Mouse (Mus musculus): ENCODE measurements around the gene Dmpk. TPM values are rescaled to one million over a fixed set of nuclear protein-coding genes. Genes with fewer than 3 reads are reported as not detected.

The Dmpk gene
- polyA plus RNA-seq, 1 experiment, result 294 TPM

GRCm38 (mm10) chr7:19078732-19079131 is 4.9 kb upstream of the Dmpk start:
- Histone ChIP-seq H3K79me2 (ENCODE audit: control insufficient read depth, insufficient read depth) (peaks cover 41% of the 10 kb centered on the region), H3K36me3 (ENCODE audit: control insufficient read depth, insufficient read depth) (no peaks in the 10 kb centered on the region), H3K4me3 (no peak overlapping the region), H3K4me2 (ENCODE audit: low read depth) (no peak overlapping the region), H3ac (ENCODE audit: control insufficient read depth, insufficient read length) (no peak overlapping the region), H3K27me3 (ENCODE audit: control insufficient read depth, insufficient read depth, insufficient read length) (no peaks in the 10 kb centered on the region)
- TF ChIP-seq POLR2AphosphoS2 (IDR thresholded peaks at IDR 0.05; ENCODE audit: insufficient read length, low read depth) (no peak), MAX (IDR thresholded peaks at IDR 0.05; ENCODE audit: low read depth) (no peak), TCF12 (IDR thresholded peaks at IDR 0.05; ENCODE audit: insufficient read depth, poor library complexity, severe bottlenecking) (no peak), MYOG (IDR thresholded peaks at IDR 0.05; ENCODE audit: control insufficient read depth in 1 of 3, insufficient read depth in 1 of 3, insufficient read length in 2 of 3, low read depth in 2 of 3) (no peak), TCF3 (IDR thresholded peaks at IDR 0.05; ENCODE audit: insufficient read length, low read depth) (no peak), MYOD1 (IDR thresholded peaks at IDR 0.05; ENCODE audit: control insufficient read depth in 1 of 3, insufficient read length in 2 of 3, low read depth in 2 of 3) (no peak), REST (IDR thresholded peaks at IDR 0.05; ENCODE audit: insufficient read depth, insufficient read length) (no peak), POLR2A (IDR thresholded peaks at IDR 0.05; ENCODE audit: insufficient read length, low read depth) (no peak), USF1 (IDR thresholded peaks at IDR 0.05; ENCODE audit: low read depth) (no peak)

DNA sequence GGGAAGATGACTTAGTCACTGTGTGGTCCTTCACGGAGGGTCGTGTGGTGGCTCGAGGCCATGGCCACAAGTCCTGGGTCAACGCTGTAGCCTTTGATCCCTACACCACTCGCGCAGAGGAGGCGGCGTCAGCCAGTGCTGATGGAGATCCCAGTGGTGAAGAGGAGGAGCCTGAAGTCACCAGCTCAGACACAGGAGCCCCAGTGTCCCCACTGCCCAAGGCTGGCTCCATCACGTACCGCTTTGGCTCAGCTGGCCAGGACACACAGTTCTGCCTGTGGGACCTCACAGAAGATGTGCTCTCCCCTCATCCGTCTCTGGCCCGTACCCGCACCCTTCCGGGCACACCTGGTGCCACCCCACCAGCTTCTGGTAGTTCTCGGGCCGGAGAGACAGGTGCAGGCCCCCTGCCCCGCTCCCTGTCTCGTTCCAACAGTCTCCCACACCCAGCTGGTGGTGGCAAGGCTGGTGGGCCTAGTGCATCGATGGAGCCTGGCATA is 3.1 kb upstream of the Dmpk start:
- no peak overlapping the region for H3ac ChIP-seq (ENCODE audit: control insufficient read depth, insufficient read length)
- H3K27me3 ChIP-seq (ENCODE audit: control insufficient read depth, insufficient read depth, insufficient read length), result no peaks in the 10 kb centered on the region
- no peak overlapping the region for H3K4me2 ChIP-seq (ENCODE audit: low read depth)
- no peaks in the 10 kb centered on the region for H3K36me3 ChIP-seq (ENCODE audit: control insufficient read depth, insufficient read depth)
- TF ChIP-seq TCF12 (IDR thresholded peaks at IDR 0.05; ENCODE audit: insufficient read depth, poor library complexity, severe bottlenecking) (no peak), POLR2A (IDR thresholded peaks at IDR 0.05; ENCODE audit: insufficient read length, low read depth) (no peak), MAX (IDR thresholded peaks at IDR 0.05; ENCODE audit: low read depth) (no peak), POLR2AphosphoS2 (IDR thresholded peaks at IDR 0.05; ENCODE audit: insufficient read length, low read depth) (no peak), MYOD1 (IDR thresholded peaks at IDR 0.05; ENCODE audit: control insufficient read depth in 1 of 3, insufficient read length in 2 of 3, low read depth in 2 of 3) (no peak), TCF3 (IDR thresholded peaks at IDR 0.05; ENCODE audit: insufficient read length, low read depth) (no peak), MYOG (IDR thresholded peaks at IDR 0.05; ENCODE audit: control insufficient read depth in 1 of 3, insufficient read depth in 1 of 3, insufficient read length in 2 of 3, low read depth in 2 of 3) (no peak), REST (IDR thresholded peaks at IDR 0.05; ENCODE audit: insufficient read depth, insufficient read length) (no peak), SRF (IDR thresholded peaks at IDR 0.05; ENCODE audit: control insufficient read depth, insufficient read length, low read depth) (no peak), CEBPB (IDR thresholded peaks at IDR 0.05; ENCODE audit: insufficient read depth, poor library complexity, severe bottlenecking) (no peak), E2F4 (IDR thresholded peaks at IDR 0.05; ENCODE audit: insufficient read depth) (no peak), USF1 (IDR thresholded peaks at IDR 0.05; ENCODE audit: low read depth) (no peak)
- no peak overlapping the region for H3K4me3 ChIP-seq
- H3K79me2 ChIP-seq (ENCODE audit: control insufficient read depth, insufficient read depth), result peaks cover 38% of the 10 kb centered on the region

- Histone ChIP-seq H3K4me3 (no peak overlapping the region), H3K36me3 (ENCODE audit: control insufficient read depth, insufficient read depth) (no peaks in the 10 kb centered on the region), H3K27me3 (ENCODE audit: control insufficient read depth, insufficient read depth, insufficient read length) (no peaks in the 10 kb centered on the region), H3K79me2 (ENCODE audit: control insufficient read depth, insufficient read depth) (peaks cover 28% of the 10 kb centered on the region), H3K4me2 (ENCODE audit: low read depth) (peak overlapping the region; percentile 60), H3ac (ENCODE audit: control insufficient read depth, insufficient read length) (no peak overlapping the region)
- TF ChIP-seq SRF (IDR thresholded peaks at IDR 0.05; ENCODE audit: control insufficient read depth, insufficient read length, low read depth), result no peak
- TF ChIP-seq TCF12 (IDR thresholded peaks at IDR 0.05; ENCODE audit: insufficient read depth, poor library complexity, severe bottlenecking), result no peak
- TF ChIP-seq POLR2A (IDR thresholded peaks at IDR 0.05; ENCODE audit: insufficient read length, low read depth), result no peak
- no peak for TF ChIP-seq POLR2AphosphoS2 (IDR thresholded peaks at IDR 0.05; ENCODE audit: insufficient read length, low read depth)
- TF ChIP-seq CEBPB (IDR thresholded peaks at IDR 0.05; ENCODE audit: insufficient read depth, poor library complexity, severe bottlenecking), result no peak
- no peak for TF ChIP-seq E2F4 (IDR thresholded peaks at IDR 0.05; ENCODE audit: insufficient read depth)
- no peak for TF ChIP-seq USF1 (IDR thresholded peaks at IDR 0.05; ENCODE audit: low read depth)
- TF ChIP-seq REST (IDR thresholded peaks at IDR 0.05; ENCODE audit: insufficient read depth, insufficient read length), result no peak
- TF ChIP-seq MYOD1 (IDR thresholded peaks at IDR 0.05; ENCODE audit: control insufficient read depth in 1 of 3, insufficient read length in 2 of 3, low read depth in 2 of 3), result no peak
- TF ChIP-seq MAX (IDR thresholded peaks at IDR 0.05; ENCODE audit: low read depth), result no peak
- TF ChIP-seq MYOG (IDR thresholded peaks at IDR 0.05; ENCODE audit: control insufficient read depth in 1 of 3, insufficient read depth in 1 of 3, insufficient read length in 2 of 3, low read depth in 2 of 3), result no peak
- no peak for TF ChIP-seq TCF3 (IDR thresholded peaks at IDR 0.05; ENCODE audit: insufficient read length, low read depth)
Measured at GRCm38 (mm10) chr7:19082171-19082570, 1.5 kb upstream of the Dmpk start.

DNA sequence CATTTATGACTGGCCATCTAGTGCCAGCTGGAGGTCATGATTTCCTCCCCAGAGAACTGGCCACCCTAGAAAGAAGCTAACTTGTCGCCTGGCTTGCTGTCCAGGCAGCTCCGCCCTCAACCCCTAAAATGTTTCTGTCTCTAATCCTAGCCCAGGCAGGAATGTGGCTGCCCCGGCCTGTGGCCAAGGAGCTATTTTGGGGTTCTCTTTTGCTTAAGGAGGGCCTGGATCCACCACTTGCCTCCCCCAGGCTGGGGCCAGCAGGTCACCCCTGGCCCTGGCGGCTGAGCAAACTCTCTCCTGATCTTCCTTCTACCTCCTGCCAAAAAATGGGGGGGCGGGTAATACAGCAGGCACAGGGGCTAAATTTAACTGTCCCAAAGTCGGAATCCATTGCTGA is 553 bp upstream of the Dmpk start:
- Histone ChIP-seq H3ac (ENCODE audit: control insufficient read depth, insufficient read length) (peak overlapping the region; percentile 15), H3K79me2 (ENCODE audit: control insufficient read depth, insufficient read depth) (peaks cover 19% of the 10 kb centered on the region), H3K4me2 (ENCODE audit: low read depth) (peak overlapping the region; percentile 60), H3K27me3 (ENCODE audit: control insufficient read depth, insufficient read depth, insufficient read length) (no peaks in the 10 kb centered on the region), H3K4me3 (peak overlapping the region; percentile 74), H3K36me3 (ENCODE audit: control insufficient read depth, insufficient read depth) (peaks cover 7% of the 10 kb centered on the region)
- no peak for TF ChIP-seq CEBPB (IDR thresholded peaks at IDR 0.05; ENCODE audit: insufficient read depth, poor library complexity, severe bottlenecking)
- TF ChIP-seq MYOG (IDR thresholded peaks at IDR 0.05; ENCODE audit: control insufficient read depth in 1 of 3, insufficient read depth in 1 of 3, insufficient read length in 2 of 3, low read depth in 2 of 3), result peak in 1 of 3 experiments; percentile 58

GRCm38 (mm10) chr7:19084277-19084771 is 675 bp downstream of the Dmpk start:
- H3K36me3 ChIP-seq (ENCODE audit: control insufficient read depth, insufficient read depth), result peaks cover 8% of the 10 kb centered on the region
- H3K4me3 ChIP-seq, result peak overlapping the region; percentile 74
- TF ChIP-seq MYOG (IDR thresholded peaks at IDR 0.05; ENCODE audit: control insufficient read depth in 1 of 3, insufficient read depth in 1 of 3, insufficient read length in 2 of 3, low read depth in 2 of 3), result peak; percentile 98 to 100 (median 99)
- no peak for TF ChIP-seq CEBPB (IDR thresholded peaks at IDR 0.05; ENCODE audit: insufficient read depth, poor library complexity, severe bottlenecking)
- TF ChIP-seq SRF (IDR thresholded peaks at IDR 0.05; ENCODE audit: control insufficient read depth, insufficient read length, low read depth), result no peak
- TF ChIP-seq TCF3 (IDR thresholded peaks at IDR 0.05; ENCODE audit: insufficient read length, low read depth), result peak; percentile 98
- peak; percentile 50 for TF ChIP-seq POLR2AphosphoS2 (IDR thresholded peaks at IDR 0.05; ENCODE audit: insufficient read length, low read depth)
- TF ChIP-seq POLR2A (IDR thresholded peaks at IDR 0.05; ENCODE audit: insufficient read length, low read depth), result peak; percentile 44
- peak; percentile 99 for TF ChIP-seq TCF12 (IDR thresholded peaks at IDR 0.05; ENCODE audit: insufficient read depth, poor library complexity, severe bottlenecking)
- TF ChIP-seq MYOD1 (IDR thresholded peaks at IDR 0.05; ENCODE audit: control insufficient read depth in 1 of 3, insufficient read length in 2 of 3, low read depth in 2 of 3), result peak; percentile 82 to 99 (median 97)
- TF ChIP-seq REST (IDR thresholded peaks at IDR 0.05; ENCODE audit: insufficient read depth, insufficient read length), result no peak
- peak overlapping the region; percentile 15 for H3ac ChIP-seq (ENCODE audit: control insufficient read depth, insufficient read length)
- no peaks in the 10 kb centered on the region for H3K27me3 ChIP-seq (ENCODE audit: control insufficient read depth, insufficient read depth, insufficient read length)
- H3K4me2 ChIP-seq (ENCODE audit: low read depth), result peak overlapping the region; percentile 99
- peaks cover 10% of the 10 kb centered on the region for H3K79me2 ChIP-seq (ENCODE audit: control insufficient read depth, insufficient read depth)
